Mouse (Mus musculus) layer of hippocampus, adult 9-10 months (tissue): ENCODE measurements around the gene Bach2.

Experiments
- DNase-seq: peaks from one replicate; pipeline ENCODE4 v3.0.0; 2022; ENCODE audit warnings: low spot score

The Bach2 gene

DNA sequence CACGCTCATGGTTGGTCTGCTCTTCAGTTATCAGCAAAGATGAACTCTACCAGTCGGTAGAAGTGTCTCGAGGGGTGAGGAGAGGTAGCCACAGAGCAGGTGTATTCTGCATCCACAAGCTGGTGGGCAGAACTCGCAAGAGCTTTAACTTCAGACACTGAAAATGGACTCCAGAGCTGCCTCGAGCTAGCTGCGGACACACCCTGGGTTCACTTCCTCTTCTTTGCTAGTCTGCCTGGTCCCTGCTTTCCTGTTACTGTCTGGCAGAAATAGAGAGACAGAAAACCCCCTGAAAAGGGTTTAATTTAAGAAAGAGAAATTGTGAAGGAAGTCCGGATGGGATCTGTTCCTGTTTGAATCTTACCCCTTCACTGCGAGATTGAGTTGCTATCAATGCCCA, 326.3 kb downstream of the Bach2 start:
- DNase-seq, result no peak

- no peak for DNase-seq
These were observed 330.4 kb downstream of the Bach2 start for GRCm38 (mm10) chr4:32569054-32569453.

GRCm38 (mm10) chr4:32569995-32570938, 331.7 kb downstream of the Bach2 start:
- DNase-seq, result peak; percentile 43

GRCm38 (mm10) chr4:32570939-32571317, 332.3 kb downstream of the Bach2 start:
- DNase-seq, result no peak

GRCm38 (mm10) chr4:32571441-32571840, 332.8 kb downstream of the Bach2 start:
- no peak for DNase-seq

DNA sequence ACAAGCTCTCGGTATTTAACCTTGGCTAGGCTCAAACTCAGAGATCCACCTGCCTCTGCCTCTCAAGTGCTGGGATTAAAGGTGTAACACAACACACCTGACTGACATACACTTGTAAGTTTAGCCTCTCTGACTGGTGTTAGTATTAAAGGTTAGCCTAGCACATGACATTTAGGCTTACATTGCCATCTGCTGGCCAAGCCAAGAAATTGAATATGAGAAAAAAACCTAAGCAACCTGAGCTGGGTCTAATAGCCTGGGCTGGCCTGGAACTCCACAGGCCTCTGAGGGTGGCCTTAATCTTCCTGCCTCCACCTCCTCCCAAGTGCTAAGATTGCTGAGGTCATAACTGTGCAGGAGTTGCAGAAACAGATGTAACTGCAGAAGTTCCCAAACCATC, 333.5 kb downstream of the Bach2 start:
- DNase-seq, result no peak

DNA sequence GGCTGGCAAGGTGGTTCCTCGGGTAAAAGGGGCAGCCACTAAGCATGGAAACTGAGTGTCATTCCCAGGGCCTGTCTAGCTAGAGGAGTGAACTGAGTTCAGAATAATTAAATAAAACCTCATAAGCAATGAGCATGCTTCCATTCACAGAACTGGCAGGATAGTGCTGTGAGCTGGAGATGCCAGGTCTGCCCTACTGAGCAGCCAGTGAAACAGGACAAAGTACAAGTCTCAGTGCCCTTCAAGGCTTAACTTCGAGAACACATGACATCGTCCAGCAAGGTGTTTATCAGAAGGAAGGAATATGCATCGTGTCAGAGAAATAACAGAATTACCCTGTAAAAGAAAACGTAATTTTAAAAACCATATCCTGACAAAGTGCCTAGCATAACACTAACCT, 335.0 kb downstream of the Bach2 start:
- DNase-seq, result no peak

- DNase-seq, result no peak
These were observed 336.0 kb downstream of the Bach2 start for GRCm38 (mm10) chr4:32574604-32575003.

- no peak for DNase-seq
These were observed 336.6 kb downstream of the Bach2 start for GRCm38 (mm10) chr4:32575165-32575564.

DNA sequence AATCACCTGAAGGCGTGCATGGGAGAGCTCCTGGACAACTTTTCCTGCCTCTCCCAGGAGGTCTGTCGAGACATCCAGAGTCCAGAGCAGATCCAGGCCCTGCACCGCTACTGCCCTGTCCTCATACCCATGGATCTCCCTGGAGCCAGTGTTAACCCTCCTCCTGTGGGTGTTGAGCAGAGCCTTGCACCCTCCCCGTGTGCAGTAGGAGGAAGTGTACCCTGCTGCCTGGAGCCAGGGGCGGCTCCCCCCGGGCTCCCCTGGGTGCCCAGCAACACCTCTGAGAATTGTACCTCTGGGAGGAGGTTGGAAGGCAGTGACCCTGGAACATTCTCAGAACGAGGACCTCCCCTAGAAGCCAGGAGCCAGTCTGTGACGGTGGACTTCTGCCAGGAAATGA, 341.2 kb downstream of the Bach2 start:
- DNase-seq, result no peak

- no peak for DNase-seq
These were observed 345.6 kb downstream of the Bach2 start for GRCm38 (mm10) chr4:32584181-32584580.

DNA sequence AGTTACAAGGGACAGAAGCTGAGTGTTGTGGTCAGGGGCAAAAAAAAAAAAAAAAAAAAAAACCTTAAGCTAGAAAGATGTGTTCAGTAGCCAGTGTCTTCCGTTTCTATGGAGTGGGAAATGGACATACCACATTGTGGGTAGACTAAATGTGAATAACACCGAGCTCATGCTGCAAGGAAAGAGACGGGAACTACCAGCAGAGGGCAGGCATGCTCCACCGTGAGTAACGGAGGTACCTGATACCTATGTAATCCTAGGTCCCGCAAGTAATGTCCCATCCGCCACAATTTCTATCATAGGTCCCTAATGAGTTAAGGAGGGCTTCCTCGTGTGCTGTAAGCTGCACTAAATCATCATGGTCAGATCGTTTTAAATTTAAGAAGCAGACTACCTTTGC, 348.0 kb downstream of the Bach2 start:
- no peak for DNase-seq

GRCm38 (mm10) chr4:32587543-32587942, 348.9 kb downstream of the Bach2 start:
- no peak for DNase-seq

DNA sequence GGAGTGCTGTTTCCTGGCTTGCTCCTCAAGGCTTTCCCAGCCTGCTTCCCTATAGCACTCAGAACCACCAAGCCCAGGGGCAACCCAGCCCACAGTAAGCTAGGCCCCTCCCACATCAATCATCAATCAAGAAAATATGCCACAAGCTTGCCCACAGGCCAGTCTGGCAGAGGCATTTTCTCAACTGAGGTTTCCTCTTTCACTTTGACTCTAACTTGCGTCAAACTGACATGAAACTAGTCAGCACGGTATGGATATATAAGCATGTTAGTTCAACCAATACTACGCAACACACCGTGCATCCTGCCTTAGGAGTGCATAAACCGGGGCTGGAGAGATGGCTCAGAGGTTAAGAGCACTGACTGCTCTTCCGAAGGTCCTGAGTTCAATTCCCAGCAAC, 349.6 kb downstream of the Bach2 start:
- DNase-seq, result no peak

GRCm38 (mm10) chr4:32601135-32601534, 362.5 kb downstream of the Bach2 start:
- no peak for DNase-seq

DNA sequence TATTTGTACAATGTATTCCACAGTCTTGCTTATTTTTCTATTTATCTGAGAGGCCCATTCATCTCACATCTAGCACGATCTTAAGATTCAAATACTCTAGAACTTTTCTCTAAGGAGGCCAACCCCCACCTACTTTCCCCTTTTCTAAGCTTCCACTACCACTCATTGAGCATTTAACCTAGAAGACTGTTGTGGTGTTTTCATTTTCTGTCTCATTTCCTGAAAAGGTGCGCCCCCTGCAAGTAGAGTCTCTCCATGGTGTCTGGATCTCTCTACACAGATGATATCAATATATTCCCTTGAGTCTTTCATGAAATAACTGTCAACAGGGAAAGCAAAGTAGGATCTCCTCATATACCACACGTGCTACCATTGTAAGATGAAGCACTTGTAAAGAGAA, 364.1 kb downstream of the Bach2 start, which contains the start of gene Gja10:
Gja10 (minus strand) TSS at position 101 of the 400 bp plus-strand sequence.
- DNase-seq, result no peak

DNA sequence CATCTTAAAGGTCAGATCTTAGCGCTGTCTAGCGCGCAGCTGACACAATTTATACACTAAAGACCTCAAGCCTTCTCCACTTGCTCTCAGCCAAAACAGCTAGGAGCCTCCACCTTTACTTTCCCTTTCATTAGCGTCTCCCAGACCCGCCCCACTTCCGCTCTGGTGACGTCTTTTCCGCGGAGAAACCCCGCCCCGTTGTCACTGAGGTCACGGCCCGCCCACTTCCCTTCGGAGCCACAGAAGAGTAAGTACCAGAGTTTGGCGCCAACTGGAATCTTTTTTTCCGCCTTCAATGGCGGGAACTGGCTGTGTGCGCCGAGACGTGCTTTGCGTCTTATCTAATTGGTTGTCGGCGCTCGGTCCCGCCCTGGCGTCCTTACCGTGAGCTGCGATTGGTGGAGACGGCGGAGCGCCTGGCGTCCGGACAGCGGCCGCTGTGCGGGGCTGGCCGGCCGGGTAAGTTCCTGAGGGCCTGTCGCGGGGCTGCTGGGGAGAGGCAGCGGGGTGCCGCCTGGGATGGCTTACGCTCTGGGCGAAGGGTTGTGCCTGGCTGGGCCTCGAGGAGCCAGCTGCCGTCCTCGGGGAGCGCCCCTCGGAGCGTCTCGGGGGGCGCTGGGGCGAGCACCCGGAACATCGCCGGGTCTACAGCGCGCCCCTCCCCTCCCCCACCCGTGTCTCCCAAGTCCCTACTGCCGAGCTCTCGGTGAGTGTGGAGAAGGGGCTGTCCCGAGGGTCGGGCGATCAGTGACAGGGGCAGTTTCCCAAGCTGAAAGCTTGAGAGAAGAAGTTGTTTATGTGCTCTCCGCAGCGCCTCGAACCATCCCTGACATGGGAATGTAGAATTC, 376.7 kb downstream of the Bach2 start, which contains the start of gene Casp8ap2:
Casp8ap2 (plus strand) TSS at position 418 of the 848 bp plus-strand sequence.
- peak; percentile 100 for DNase-seq

DNA sequence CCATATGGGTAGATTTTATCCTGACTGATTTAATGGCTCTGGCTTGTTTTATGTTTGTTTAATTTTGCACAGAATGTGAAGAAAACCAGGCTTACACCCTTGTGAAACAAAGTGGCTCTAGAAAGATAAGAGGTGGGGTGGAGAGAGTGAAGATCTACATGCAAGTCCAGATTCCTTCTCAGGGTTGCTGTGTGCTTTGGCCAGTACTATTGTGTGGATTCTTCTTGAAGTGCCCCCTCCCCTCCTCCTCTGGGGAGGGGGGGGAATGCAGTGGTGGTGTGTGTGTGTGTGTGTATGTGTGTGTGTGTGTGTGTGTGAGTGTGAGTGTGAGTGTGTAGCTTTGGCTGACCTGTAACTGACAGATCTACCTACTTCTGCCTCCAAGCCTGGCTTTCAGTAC, 383.0 kb downstream of the Bach2 start:
- no peak for DNase-seq
